Mouse (Mus musculus): ENCODE data around the gene Erfe. TPM values are rescaled to one million over a fixed set of nuclear protein-coding genes. Genes with fewer than 3 reads are reported as not detected.

The Erfe gene
- polyA plus RNA-seq, 1 experiment = 10.8 TPM

DNA sequence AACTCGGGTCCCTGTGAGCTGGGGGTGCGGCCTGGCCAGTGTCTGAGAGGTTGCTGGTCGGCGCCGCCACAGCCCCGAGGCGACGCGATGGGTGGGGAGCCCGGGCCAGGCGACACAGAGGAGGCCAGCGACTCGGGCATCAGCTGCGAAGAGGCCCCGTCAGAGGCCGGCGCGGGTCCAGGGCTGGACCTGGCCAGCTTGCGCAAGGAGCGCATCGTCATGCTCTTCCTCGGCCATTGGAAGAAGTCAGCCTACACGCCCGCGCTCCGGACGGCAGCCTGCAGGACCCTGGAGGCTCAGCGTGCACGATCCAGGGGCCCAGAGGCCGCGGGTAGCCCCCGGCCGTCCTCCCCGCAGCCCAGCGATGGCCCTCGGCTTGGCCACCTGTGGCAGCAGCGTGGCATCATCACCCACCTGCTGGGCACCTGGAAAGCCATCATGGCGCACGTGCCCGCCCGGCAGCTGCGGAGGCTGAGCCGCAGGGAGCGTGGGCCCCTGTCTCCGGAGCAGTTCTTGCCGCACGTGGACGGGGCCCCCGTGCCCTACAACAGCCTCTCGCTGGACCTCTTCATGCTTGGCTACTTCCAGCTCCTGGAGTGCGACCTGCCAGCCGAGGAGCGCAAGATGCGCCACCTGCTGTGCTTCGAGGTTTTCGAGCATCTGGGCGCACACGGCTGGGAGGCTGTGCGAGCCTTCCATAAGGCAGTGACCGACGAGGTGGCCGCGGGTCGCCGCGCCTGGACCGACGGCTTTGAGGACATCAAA, 21.1 kb upstream of the Erfe start:
- no peak overlapping the region for H3K27ac ChIP-seq (ENCODE audit: insufficient read depth, low read length)
- H3K4me1 ChIP-seq (ENCODE audit: control insufficient read depth, insufficient read depth, low read length) = no peaks in the 10 kb centered on the region
- no peak overlapping the region for H3K4me3 ChIP-seq (ENCODE audit: insufficient read depth, low read length)
- TF ChIP-seq POLR2A (IDR thresholded peaks at IDR 0.05; ENCODE audit: low read depth, low read length) = no peak
- TF ChIP-seq CTCF (IDR thresholded peaks at IDR 0.05; ENCODE audit: borderline replicate concordance, insufficient read depth, low read length) = peak; percentile 62; the same call in 1 of the 2 replicates

DNA sequence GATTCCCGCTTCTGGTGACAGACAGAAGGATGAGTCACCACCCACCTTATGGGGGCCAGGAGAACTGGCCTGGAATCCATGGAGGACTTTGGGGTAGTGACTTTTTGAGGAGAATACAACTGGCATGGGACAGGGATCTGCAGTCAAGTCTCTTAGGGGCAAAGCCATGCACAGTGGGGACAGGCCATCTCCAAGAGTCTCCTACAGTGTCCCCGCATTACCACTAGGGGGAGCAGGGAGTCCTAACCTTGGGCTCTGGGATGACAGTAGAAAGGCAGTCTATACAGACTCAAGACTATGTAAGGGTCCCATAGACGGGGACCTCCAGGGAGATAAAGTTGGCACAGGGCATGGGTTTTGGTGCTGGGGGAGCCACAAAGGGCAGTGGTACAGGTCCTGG, 19.3 kb upstream of the Erfe start:
- TF ChIP-seq CTCF (IDR thresholded peaks at IDR 0.05; ENCODE audit: borderline replicate concordance, insufficient read depth, low read length) (peak; percentile 76; the same call in 1 of the 2 replicates), POLR2A (IDR thresholded peaks at IDR 0.05; ENCODE audit: low read depth, low read length) (no peak)
- H3K4me1 ChIP-seq (ENCODE audit: control insufficient read depth, insufficient read depth, low read length) = 0 out of 2 replicates have a peak, but pooled peaks cover 7% of the 10 kb centered on the region

DNA sequence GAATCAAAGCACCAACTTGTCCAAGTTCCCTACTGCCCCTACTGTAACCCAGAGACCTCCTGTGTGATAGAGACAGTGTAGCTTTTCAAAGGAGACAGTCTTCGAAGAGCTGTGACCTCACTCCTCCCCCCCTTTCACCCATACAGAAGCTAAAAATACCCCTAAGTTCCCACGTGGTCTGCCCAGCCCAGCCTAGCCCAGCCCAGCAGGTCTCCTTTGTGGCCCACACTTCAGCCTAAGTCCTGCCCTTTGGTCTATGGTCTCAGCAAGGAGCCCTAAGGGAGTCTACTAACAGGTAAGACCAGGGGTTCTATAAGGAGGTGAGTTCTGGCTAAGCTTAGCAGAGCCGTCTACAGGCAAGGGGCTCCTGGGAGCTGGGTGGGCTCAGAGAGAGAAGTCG, 15.4 kb upstream of the Erfe start, which contains the start of gene Klhl30:
TSS of gene Klhl30 (plus strand) at position 176 of the 400 bp plus-strand sequence.
- Histone ChIP-seq H3K4me1 (ENCODE audit: control insufficient read depth, insufficient read depth, low read length) (peaks cover 16% of the 10 kb centered on the region), H3K27ac (ENCODE audit: insufficient read depth, low read length) (no peak within 1 kb of the TSS), H3K4me3 (ENCODE audit: insufficient read depth, low read length) (no peak within 1 kb of the TSS)
- TF ChIP-seq POLR2A (IDR thresholded peaks at IDR 0.05; ENCODE audit: low read depth, low read length) (no peak), CTCF (IDR thresholded peaks at IDR 0.05; ENCODE audit: borderline replicate concordance, insufficient read depth, low read length) (no peak)

More for the DNA sequence above, 19.3 kb upstream of the Erfe start:
- H3K4me3 ChIP-seq (ENCODE audit: insufficient read depth, low read length) = no peak overlapping the region
- no peak overlapping the region for H3K27ac ChIP-seq (ENCODE audit: insufficient read depth, low read length)

- TF ChIP-seq POLR2A (IDR thresholded peaks at IDR 0.05; ENCODE audit: low read depth, low read length) (no peak), CTCF (IDR thresholded peaks at IDR 0.05; ENCODE audit: borderline replicate concordance, insufficient read depth, low read length) (no peak)
- Histone ChIP-seq H3K27ac (ENCODE audit: insufficient read depth, low read length) (no peak overlapping the region), H3K4me3 (ENCODE audit: insufficient read depth, low read length) (no peak overlapping the region), H3K4me1 (ENCODE audit: control insufficient read depth, insufficient read depth, low read length) (peaks cover 18% of the 10 kb centered on the region)
Observed at GRCm38 (mm10) chr1:91351249-91351648, 15.0 kb upstream of the Erfe start.

GRCm38 (mm10) chr1:91352277-91352676, 14.0 kb upstream of the Erfe start:
- Histone ChIP-seq H3K4me3 (ENCODE audit: insufficient read depth, low read length) (no peak overlapping the region), H3K27ac (ENCODE audit: insufficient read depth, low read length) (peak overlapping the region; percentile 86), H3K4me1 (ENCODE audit: control insufficient read depth, insufficient read depth, low read length) (peaks cover 20% of the 10 kb centered on the region)
- TF ChIP-seq POLR2A (IDR thresholded peaks at IDR 0.05; ENCODE audit: low read depth, low read length) (no peak), CTCF (IDR thresholded peaks at IDR 0.05; ENCODE audit: borderline replicate concordance, insufficient read depth, low read length) (no peak)

- H3K4me3 ChIP-seq (ENCODE audit: insufficient read depth, low read length) = no peak overlapping the region
- H3K4me1 ChIP-seq (ENCODE audit: control insufficient read depth, insufficient read depth, low read length) = peaks cover 18% of the 10 kb centered on the region
- TF ChIP-seq CTCF (IDR thresholded peaks at IDR 0.05; ENCODE audit: borderline replicate concordance, insufficient read depth, low read length) (no peak), POLR2A (IDR thresholded peaks at IDR 0.05; ENCODE audit: low read depth, low read length) (no peak)
Observed at GRCm38 (mm10) chr1:91356105-91356504, 10.1 kb upstream of the Erfe start.

GRCm38 (mm10) chr1:91362113-91362512, 4.1 kb upstream of the Erfe start:
- no peak overlapping the region for H3K27ac ChIP-seq (ENCODE audit: insufficient read depth, low read length)
- no peak for TF ChIP-seq POLR2A (IDR thresholded peaks at IDR 0.05; ENCODE audit: low read depth, low read length)
- no peak for TF ChIP-seq CTCF (IDR thresholded peaks at IDR 0.05; ENCODE audit: borderline replicate concordance, insufficient read depth, low read length)
- no peaks in the 10 kb centered on the region for H3K4me1 ChIP-seq (ENCODE audit: control insufficient read depth, insufficient read depth, low read length)
- no peak overlapping the region for H3K4me3 ChIP-seq (ENCODE audit: insufficient read depth, low read length)

More at GRCm38 (mm10) chr1:91356105-91356504, 10.1 kb upstream of the Erfe start:
- H3K27ac ChIP-seq (ENCODE audit: insufficient read depth, low read length) = no peak overlapping the region

- no peak for TF ChIP-seq POLR2A (IDR thresholded peaks at IDR 0.05; ENCODE audit: low read depth, low read length)
- TF ChIP-seq CTCF (IDR thresholded peaks at IDR 0.05; ENCODE audit: borderline replicate concordance, insufficient read depth, low read length) = no peak
- H3K27ac ChIP-seq (ENCODE audit: insufficient read depth, low read length) = no peak overlapping the region
- H3K4me1 ChIP-seq (ENCODE audit: control insufficient read depth, insufficient read depth, low read length) = no peaks in the 10 kb centered on the region
- no peak overlapping the region for H3K4me3 ChIP-seq (ENCODE audit: insufficient read depth, low read length)
Observed at GRCm38 (mm10) chr1:91364822-91365644, 1.2 kb upstream of the Erfe start.

DNA sequence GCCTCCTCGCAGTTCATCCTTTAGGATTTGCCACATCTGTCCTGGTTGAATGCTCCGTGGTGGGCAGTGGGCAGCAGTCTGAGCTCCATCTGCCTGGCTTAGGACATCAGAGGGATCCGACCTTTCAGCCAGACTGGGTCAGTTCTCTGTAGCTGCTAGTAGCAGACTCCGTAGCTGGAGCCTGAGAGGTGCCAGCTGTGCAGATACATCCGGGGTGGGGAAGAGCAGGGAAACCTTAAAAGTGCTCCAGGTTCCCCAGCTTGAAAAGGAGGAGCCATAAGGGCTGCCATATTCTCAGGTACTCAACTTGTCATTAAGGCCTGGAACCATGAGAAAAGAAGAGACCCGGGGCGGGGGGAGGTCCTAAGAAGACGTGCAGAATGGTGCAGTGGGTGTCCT, 415 bp upstream of the Erfe start:
- H3K4me3 ChIP-seq (ENCODE audit: insufficient read depth, low read length) = no peak overlapping the region

More for the DNA sequence above, 415 bp upstream of the Erfe start:
- Histone ChIP-seq H3K27ac (ENCODE audit: insufficient read depth, low read length) (no peak overlapping the region), H3K4me1 (ENCODE audit: control insufficient read depth, insufficient read depth, low read length) (no peaks in the 10 kb centered on the region)
- TF ChIP-seq POLR2A (IDR thresholded peaks at IDR 0.05; ENCODE audit: low read depth, low read length) = no peak
- TF ChIP-seq CTCF (IDR thresholded peaks at IDR 0.05; ENCODE audit: borderline replicate concordance, insufficient read depth, low read length) = no peak
